Mouse (Mus musculus) C2C12 (cell line): ENCODE measurements around the gene Zfp365.

Experiments used
- CTCF ChIP-seq: IDR thresholded peaks from one replicate; pipeline ENCODE4 v1.5.1; 2011; ENCODE audit not compliant: control insufficient read depth, insufficient read depth, insufficient read length
- FOSL1 ChIP-seq: IDR thresholded peaks from one replicate; pipeline ENCODE4 v1.8.0; 2011; ENCODE audit warnings: mild to moderate bottlenecking, low read length; ENCODE audit not compliant: poor library complexity, insufficient read depth, severe bottlenecking
- MAX ChIP-seq: IDR thresholded peaks from one replicate; pipeline ENCODE4 v1.6.1; 2011; ENCODE audit warnings: mild to moderate bottlenecking, control low read depth
- MYOG ChIP-seq: IDR thresholded peaks from one replicate; pipeline ENCODE4 v1.6.1; 2011; ENCODE audit not compliant: control insufficient read depth, insufficient read length; ENCODE audit errors: extremely low read depth

DNA sequence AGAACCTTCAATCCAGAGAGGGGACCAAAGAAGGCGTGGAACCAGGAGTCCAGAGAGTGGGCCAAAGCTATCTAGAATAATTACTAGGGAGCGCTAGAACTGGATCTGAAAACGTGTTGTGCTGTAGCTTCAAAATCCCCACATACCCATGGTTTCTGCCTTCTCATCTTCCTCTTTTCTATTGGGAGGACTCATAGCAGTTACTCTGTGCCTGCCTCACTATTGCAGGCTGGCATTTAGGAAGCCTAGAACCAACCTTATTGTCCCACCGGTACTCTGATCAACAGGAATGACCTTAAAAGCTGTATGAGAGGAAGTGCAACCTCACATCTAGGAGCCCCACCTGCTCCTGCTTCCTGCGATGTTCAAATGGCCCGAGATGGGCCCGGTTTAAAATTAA, 16.1 kb upstream of the Zfp365 start:
- no peak for TF ChIP-seq MYOG
- TF ChIP-seq MAX: no peak
- TF ChIP-seq CTCF: no peak
- TF ChIP-seq FOSL1: no peak
